Mouse (Mus musculus) cerebellum, postnatal 25 days (tissue): Measurements from ENCODE around the gene Mmd.

Experiments
- DNase-seq, 2 experiments: peaks; one replicate each; pipeline ENCODE4 v3.0.0; 2021; ENCODE audit warnings: mixed read lengths in 2 of 2

Gene Mmd

DNA sequence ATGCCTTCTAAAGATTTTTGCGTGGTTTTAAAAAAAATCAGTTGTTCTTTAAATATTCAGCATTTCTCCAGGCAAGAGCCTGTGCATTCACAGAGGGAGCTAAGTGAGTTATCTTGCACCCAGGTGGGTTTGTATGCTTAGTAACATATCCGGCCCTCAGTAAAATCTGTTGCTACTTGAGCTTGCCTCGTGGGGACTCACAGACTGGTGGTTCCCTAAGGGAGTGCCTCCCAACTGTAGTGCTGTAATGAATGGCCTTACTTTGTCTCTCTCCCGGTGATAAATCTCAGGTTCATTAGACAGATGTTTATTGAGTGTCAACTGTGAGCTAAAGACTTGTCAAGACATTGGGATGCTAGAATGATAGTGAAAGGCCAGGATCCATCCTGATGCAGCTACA, 35.4 kb downstream of the Mmd start:
- DNase-seq = no peak

- no peak for DNase-seq
Measured at GRCm38 (mm10) chr11:90286550-90287154, 37.4 kb downstream of the Mmd start.

- no peak for DNase-seq
Measured at GRCm38 (mm10) chr11:90291156-90291555, 41.9 kb downstream of the Mmd start.

GRCm38 (mm10) chr11:90292766-90293165, 43.5 kb downstream of the Mmd start:
- no peak for DNase-seq

DNA sequence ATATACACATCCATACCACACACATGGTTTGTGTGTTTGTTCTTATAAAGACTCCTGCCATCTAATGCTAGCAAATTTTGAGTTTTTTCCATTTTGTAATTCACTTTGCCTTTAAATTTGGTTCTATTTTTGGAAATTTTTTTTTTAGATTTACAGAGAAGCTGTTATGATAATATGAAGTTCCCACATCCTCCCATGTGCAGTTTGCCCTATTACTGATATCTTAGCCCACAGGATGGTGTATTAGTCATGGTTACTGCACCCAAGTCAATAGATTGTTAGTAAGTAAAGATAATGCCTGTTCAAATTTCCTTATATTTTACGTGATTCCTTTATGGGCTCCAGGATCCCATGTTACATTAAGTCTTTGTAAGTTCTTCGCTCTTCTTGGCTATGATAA, 45.4 kb downstream of the Mmd start:
- no peak for DNase-seq

- no peak for DNase-seq
Measured at GRCm38 (mm10) chr11:90306067-90306466, 56.8 kb downstream of the Mmd start.

DNA sequence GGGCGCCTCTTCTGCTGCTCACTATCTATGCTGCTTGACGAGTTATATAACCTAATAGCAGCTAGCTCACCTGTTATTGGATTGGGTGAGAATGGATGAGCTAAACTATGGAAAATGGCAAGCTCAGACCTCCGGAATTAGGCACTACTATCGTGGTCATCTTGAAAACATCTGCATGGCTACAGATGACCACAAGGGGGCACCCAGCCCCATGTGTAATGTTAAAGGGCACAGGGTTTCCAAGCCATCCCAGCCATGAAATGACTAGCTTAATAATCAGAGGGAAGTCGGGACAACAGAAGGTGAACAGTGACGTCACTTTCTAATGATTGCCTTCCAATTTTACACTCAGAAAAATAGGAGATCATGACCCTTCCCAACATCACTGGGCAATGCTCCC, 57.7 kb downstream of the Mmd start:
- peak; percentile 59 to 74 for DNase-seq

DNA sequence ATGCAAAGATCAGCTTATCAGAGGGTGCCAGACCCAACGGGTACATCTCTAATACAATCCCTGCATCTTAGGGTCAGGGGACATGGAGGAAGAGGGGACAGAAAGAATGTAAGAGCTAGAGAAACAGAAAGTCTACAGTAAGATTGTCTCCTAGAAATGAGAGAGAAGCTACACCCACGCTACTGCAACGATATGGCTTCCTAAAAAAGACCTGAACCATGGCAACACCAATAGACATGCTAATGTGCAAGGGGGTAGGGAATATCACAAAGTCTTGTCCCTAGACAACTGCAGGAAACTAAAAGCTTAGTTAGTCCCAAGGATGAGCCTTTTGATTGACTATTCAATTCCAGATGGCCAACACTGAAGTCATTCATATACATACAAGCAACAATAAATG, 65.3 kb downstream of the Mmd start:
- no peak for DNase-seq

DNA sequence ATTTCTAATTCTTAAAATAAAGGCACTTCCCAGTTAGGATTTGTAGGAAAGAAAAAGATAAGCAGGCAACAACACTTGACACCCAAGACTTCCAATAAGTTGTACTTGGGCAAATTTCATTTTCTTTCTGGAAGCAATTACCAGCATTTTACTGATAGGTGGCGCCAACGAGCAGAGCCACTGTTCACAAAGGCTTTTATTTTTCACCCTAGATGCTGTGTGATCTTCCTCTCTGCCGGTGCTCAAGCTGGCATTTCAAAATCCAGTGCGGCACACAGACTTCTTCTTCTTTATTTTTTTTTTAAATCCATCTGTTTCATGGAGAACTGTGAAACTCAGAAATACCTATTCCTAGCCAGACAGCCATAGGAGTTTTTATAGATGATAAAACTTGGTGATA, 68.2 kb downstream of the Mmd start:
- DNase-seq = peak; percentile 54 to 73

- DNase-seq = no peak
Measured at GRCm38 (mm10) chr11:90320922-90321321, 71.7 kb downstream of the Mmd start.

DNA sequence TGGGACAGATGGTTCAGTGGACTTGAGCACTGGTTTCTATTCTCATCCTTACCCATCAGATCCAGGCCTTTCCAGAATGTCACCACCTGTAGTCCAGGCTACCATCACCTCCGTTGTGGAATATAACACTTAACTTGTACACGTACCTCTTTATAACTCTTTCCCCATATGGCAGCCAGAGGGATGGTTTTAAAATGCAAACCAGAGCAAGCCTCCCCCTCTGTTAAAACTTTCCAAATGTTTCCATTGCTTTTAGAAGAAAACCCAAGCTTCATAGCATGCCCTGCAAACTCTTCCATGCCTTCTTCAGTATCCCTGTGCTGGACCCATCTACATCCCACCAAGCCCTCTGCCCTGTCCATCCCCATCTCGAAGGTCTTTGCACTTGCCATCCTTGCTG, 75.3 kb downstream of the Mmd start:
- DNase-seq = no peak

GRCm38 (mm10) chr11:90326146-90326545, 76.9 kb downstream of the Mmd start:
- no peak for DNase-seq

DNA sequence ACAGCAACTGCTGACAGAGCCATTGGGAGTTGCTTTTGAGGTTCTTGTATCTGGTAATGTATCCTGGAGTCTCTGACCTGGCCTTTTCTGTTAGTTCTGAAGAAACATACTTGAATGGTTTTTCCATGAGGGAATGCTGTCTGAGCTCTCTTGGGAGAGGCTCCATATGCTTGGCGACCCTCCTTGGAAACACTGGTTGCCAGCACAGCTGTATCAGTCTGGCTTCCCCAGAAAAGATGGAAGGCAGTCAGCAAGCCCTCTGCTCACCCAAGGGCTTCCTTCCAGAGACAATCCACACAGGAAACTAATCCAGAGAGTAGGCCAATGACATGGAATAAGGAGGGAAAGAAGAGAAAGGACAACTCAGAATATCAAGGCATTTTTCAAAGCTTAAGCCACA, 77.6 kb downstream of the Mmd start:
- no peak for DNase-seq
